Mouse (Mus musculus): Measurements from ENCODE around the gene Gm10799. TPM values are rescaled to one million over a fixed set of nuclear protein-coding genes. Genes with fewer than 3 reads are reported as not detected.

Gm10799 gene
- total and polyA plus RNA-seq, 2 experiments from 2014 or later: not detected

DNA sequence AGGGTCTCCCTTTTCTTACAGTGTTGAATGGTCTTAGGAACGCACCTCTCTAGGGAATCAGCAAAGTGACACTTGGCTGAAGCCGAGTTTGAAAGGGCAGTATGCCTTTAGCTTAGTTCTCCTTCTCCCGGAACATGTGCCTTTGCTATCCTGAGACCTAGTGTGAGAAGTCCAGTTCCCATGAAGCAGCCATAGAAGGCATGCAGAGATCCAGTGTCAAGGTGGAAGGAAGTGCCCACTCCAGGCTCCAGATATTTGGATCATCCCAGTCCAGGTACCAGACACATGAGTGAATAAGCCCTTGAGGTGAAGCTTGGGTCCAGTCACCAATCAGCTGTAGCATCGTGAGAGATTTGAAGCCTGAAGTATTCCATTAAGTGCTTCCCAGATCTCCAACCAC is 9.4 kb downstream of the Gm10799 start:
- TF ChIP-seq EP300 (IDR thresholded peaks at IDR 0.05; ENCODE audit: low read depth): no peak
- no peak for TF ChIP-seq CTCF (IDR thresholded peaks at IDR 0.05; ENCODE audit: low read depth)
- DNase-seq (ENCODE audit: low spot score) (no peak), ATAC-seq (ENCODE audit: insufficient read depth, low read depth) (no peak)
- Histone ChIP-seq H3K9me3 (replicated peaks; ENCODE audit: control insufficient read depth, low read length) (no peaks in the 10 kb centered on the region), H3K4me1 (ENCODE audit: control insufficient read depth, insufficient read depth) (no peaks in the 10 kb centered on the region), H3K4me3 (ENCODE audit: low read depth, low read length) (no peak overlapping the region), H3K4me2 (ENCODE audit: low read depth, low read length) (no peak overlapping the region), H3K27ac (ENCODE audit: low read depth) (no peak overlapping the region), H3K36me3 (replicated peaks; ENCODE audit: control insufficient read depth, insufficient read depth, low read length) (peaks cover 51% of the 10 kb centered on the region), H3K9ac (replicated peaks; ENCODE audit: low read depth, low read length) (no peak overlapping the region), H3K27me3 (ENCODE audit: control insufficient read depth, insufficient read depth, low read length) (no peaks in the 10 kb centered on the region)
- 83% methylated on average over 4 of the region's 4 CpGs for WGBS

DNA sequence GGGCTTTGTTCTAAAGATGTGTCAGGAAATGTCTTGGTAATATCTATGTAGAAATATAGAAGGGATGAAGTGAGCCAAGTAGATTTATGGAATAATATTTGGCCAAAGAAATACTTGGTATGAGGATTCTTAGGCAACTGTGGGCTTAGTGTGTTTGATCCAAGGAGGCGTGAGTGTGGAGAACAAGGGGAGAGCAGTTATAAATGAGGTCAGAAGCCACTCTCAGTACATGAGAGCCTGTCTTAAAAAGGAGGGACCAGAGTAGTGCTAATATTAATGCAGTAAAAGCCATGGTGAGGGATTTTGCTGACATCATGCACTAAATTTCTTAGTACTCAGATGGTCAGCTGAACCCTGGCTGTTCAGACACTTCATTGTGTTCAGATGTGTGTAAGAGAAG is 10.0 kb downstream of the Gm10799 start:
- ATAC-seq (ENCODE audit: insufficient read depth, low read depth): no peak
- TF ChIP-seq EP300 (IDR thresholded peaks at IDR 0.05; ENCODE audit: low read depth) (no peak), CTCF (IDR thresholded peaks at IDR 0.05; ENCODE audit: low read depth) (no peak)

DNA sequence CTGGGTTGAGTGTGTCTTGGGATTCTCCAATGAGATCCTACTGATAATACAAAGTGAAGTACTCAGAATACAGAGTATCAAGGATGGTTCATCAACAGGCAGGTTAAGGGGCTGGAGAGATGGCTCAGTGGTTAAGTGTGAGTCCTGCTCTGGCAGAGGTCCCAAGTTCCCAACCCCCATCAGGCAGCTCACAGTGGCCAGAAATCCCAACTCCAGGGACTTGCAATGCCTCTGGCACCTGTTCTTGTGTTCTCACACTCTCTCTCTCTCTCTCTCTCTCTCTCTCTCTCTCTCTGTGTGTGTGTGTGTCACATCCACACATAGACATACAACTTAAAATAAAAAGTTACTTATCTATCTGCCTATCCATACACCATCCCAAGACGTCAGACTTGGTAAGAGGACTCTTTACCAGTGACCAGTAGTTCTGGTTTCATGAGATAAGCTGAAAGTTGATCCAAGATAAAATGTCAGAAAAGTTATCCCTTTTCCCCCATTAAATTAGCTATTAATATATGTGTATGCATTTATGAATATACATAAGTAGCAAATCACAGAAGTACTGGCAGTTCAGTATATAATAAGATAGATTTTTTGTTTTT is 23.8 kb downstream of the Gm10799 start:
- ATAC-seq (ENCODE audit: insufficient read depth, low read depth) (no peak), DNase-seq (ENCODE audit: low spot score) (no peak)
- Histone ChIP-seq H3K9me3 (replicated peaks; ENCODE audit: control insufficient read depth, low read length) (no peaks in the 10 kb centered on the region), H3K27ac (ENCODE audit: low read depth) (no peak overlapping the region), H3K4me2 (ENCODE audit: low read depth, low read length) (no peak overlapping the region), H3K36me3 (replicated peaks; ENCODE audit: control insufficient read depth, insufficient read depth, low read length) (peaks cover 35% of the 10 kb centered on the region), H3K4me3 (ENCODE audit: low read depth, low read length) (no peak overlapping the region), H3K9ac (replicated peaks; ENCODE audit: low read depth, low read length) (no peak overlapping the region), H3K27me3 (ENCODE audit: control insufficient read depth, insufficient read depth, low read length) (no peaks in the 10 kb centered on the region), H3K4me1 (ENCODE audit: control insufficient read depth, insufficient read depth) (no peaks in the 10 kb centered on the region)
- 43% methylated on average over 1 of the region's 1 CpGs for WGBS
- TF ChIP-seq CTCF (IDR thresholded peaks at IDR 0.05; ENCODE audit: low read depth): no peak
- TF ChIP-seq EP300 (IDR thresholded peaks at IDR 0.05; ENCODE audit: low read depth): no peak

More for the DNA sequence above, 10.0 kb downstream of the Gm10799 start:
- 77% methylated on average over 1 of the region's 1 CpGs for WGBS
- no peaks in the 10 kb centered on the region for H3K9me3 ChIP-seq (replicated peaks; ENCODE audit: control insufficient read depth, low read length)
- no peak overlapping the region for H3K27ac ChIP-seq (ENCODE audit: low read depth)
- DNase-seq (ENCODE audit: low spot score): no peak
- no peak overlapping the region for H3K4me3 ChIP-seq (ENCODE audit: low read depth, low read length)
- no peaks in the 10 kb centered on the region for H3K27me3 ChIP-seq (ENCODE audit: control insufficient read depth, insufficient read depth, low read length)
- H3K4me2 ChIP-seq (ENCODE audit: low read depth, low read length): no peak overlapping the region
- no peak overlapping the region for H3K9ac ChIP-seq (replicated peaks; ENCODE audit: low read depth, low read length)
- no peaks in the 10 kb centered on the region for H3K4me1 ChIP-seq (ENCODE audit: control insufficient read depth, insufficient read depth)
- H3K36me3 ChIP-seq (replicated peaks; ENCODE audit: control insufficient read depth, insufficient read depth, low read length): peaks cover 57% of the 10 kb centered on the region

DNA sequence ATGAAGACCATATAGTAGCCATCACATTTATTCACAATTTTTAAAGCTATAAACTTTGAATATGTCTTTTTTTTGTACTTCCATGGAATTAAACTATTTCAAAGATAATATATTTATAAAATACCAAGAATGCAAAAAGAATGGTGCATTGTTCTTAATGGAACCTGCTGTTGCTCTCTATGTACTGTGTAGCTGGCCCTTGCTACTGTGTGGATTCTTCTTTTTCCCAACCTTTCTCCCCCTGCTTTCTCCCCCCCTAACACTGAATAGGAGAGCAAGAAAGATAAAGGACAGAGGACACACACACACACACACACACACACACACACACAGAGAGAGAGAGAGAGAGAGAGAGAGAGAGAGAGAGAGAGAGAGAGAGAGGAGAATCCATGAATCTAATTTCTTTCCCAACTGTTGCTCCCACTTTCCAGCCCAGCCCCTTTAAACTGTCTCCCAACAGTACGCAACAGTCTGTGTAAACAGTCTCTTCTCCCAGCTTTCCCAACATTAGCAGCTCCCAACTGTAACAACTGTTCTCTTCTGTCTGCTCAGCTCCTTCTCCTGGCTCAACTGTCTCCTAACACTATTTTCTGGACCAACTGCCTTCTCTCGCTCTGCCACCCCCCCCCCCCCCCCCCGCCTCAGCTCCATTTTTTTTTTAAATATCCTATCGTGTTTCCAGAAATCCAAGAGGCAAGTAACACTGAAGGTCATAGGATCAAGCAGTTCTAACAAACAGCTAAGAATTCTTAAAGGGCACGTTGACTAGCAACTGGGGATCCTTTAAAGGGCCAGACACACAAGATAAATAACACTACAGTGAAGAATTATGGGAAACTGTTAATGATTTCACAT is 24.5 kb downstream of the Gm10799 start:
- H3K27me3 ChIP-seq (ENCODE audit: control insufficient read depth, insufficient read depth, low read length): no peaks in the 10 kb centered on the region
- no peaks in the 10 kb centered on the region for H3K4me1 ChIP-seq (ENCODE audit: control insufficient read depth, insufficient read depth)
- H3K36me3 ChIP-seq (replicated peaks; ENCODE audit: control insufficient read depth, insufficient read depth, low read length): peaks cover 39% of the 10 kb centered on the region
- no peak overlapping the region for H3K4me2 ChIP-seq (ENCODE audit: low read depth, low read length)
- 52% methylated on average over 5 of the region's 5 CpGs for WGBS
- no peak for DNase-seq (ENCODE audit: low spot score)
- H3K27ac ChIP-seq (ENCODE audit: low read depth): no peak overlapping the region
- TF ChIP-seq CTCF (IDR thresholded peaks at IDR 0.05; ENCODE audit: low read depth): no peak
- TF ChIP-seq EP300 (IDR thresholded peaks at IDR 0.05; ENCODE audit: low read depth): no peak
- no peak overlapping the region for H3K4me3 ChIP-seq (ENCODE audit: low read depth, low read length)
- no peak for ATAC-seq (ENCODE audit: insufficient read depth, low read depth)
- H3K9me3 ChIP-seq (replicated peaks; ENCODE audit: control insufficient read depth, low read length): no peaks in the 10 kb centered on the region
- H3K9ac ChIP-seq (replicated peaks; ENCODE audit: low read depth, low read length): no peak overlapping the region

DNA sequence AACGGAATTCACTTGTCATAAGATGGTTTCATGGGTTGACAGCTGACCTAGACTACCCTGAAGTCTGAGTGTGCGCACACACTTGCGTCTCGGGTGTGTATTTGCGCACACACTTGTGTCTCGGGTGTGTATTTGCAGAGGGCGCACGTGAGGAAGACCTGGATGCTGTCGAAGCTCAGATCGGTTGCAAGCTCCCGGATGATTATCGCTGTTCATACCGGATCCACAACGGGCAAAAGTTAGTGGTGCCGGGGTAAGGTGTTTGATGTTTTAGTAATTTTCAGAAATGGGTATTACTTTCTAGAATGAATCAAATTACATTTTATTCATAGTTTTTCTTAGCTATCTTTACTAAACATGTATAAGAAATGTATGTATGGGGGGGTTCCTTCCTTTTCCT is 25.6 kb downstream of the Gm10799 start:
- no peak overlapping the region for H3K9ac ChIP-seq (replicated peaks; ENCODE audit: low read depth, low read length)
- no peak overlapping the region for H3K27ac ChIP-seq (ENCODE audit: low read depth)
- H3K36me3 ChIP-seq (replicated peaks; ENCODE audit: control insufficient read depth, insufficient read depth, low read length): peaks cover 36% of the 10 kb centered on the region
- H3K4me2 ChIP-seq (ENCODE audit: low read depth, low read length): no peak overlapping the region
- ATAC-seq (ENCODE audit: insufficient read depth, low read depth): no peak
- H3K27me3 ChIP-seq (ENCODE audit: control insufficient read depth, insufficient read depth, low read length): no peaks in the 10 kb centered on the region
- TF ChIP-seq CTCF (IDR thresholded peaks at IDR 0.05; ENCODE audit: low read depth) (no peak), EP300 (IDR thresholded peaks at IDR 0.05; ENCODE audit: low read depth) (no peak)
- H3K4me1 ChIP-seq (ENCODE audit: control insufficient read depth, insufficient read depth): no peaks in the 10 kb centered on the region
- no peak for DNase-seq (ENCODE audit: low spot score)
- 93% methylated on average over 15 of the region's 15 CpGs for WGBS
- H3K9me3 ChIP-seq (replicated peaks; ENCODE audit: control insufficient read depth, low read length): no peaks in the 10 kb centered on the region
- H3K4me3 ChIP-seq (ENCODE audit: low read depth, low read length): no peak overlapping the region
